Mouse (Mus musculus) gastrocnemius, adult 8-10 months (tissue): ENCODE measurements around the gene Vmn1r129. TPM values are rescaled to one million over a fixed set of nuclear protein-coding genes. Genes with fewer than 3 reads are reported as not detected.
"Not testable (repeated sequence)": the region's sequence is repeated elsewhere in the genome, so short reads cannot be mapped to it uniquely, and the experiment has no call there.

Experiments
- DNase-seq, 2 experiments: peaks; one replicate each; pipeline ENCODE4 v3.0.0; 2022; ENCODE audit warnings: low spot score in 2 of 2
- total RNA-seq, 4 experiments: library from RNA; stranded (reverse); gene quantifications; 2 replicates each; pipeline ENCODE4 v1.2.4; 2022

Vmn1r129 gene
- not detected for total RNA-seq

DNA sequence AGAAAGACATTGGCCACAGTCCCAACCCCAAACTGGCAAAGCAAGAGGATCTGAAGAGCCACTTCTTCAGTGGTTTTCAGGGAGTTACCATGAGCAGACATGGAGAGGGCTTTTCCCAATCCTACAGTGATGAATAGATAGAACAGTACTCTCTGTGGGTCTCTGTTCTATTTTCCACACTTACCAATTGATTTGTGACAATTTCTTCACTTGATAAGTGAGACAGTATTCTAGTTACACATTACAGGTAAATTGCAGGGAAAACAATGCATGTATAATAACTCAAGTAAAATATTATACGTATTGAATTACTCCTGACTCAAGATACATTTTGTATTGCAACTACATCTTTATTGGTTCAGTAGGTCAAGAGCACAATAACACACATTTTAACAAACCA lies at the start of gene Vmn1r129:
TSS of gene Vmn1r129 (minus strand) at position 101 of the 400 bp plus-strand sequence.
- not testable (repeated sequence) for DNase-seq

DNA sequence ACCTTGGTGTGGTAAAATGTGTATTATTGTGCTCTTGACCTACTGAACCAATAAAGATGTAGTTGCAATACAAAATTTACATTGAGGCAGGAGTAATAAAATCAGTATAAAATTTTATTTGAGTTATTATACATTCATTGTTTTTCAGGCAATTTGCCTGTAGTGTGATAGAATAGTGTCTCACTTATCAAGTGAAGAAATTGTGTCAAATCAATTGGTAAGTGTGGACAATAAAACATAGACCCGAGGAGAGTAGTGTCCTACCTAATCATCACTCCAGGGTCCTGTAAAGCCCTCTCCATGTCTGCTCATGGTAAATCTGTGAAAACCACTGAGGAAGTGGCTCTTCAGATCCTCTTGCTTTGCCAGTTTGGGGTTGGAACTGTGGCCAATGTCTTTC lies 12.0 kb downstream of the Vmn1r129 start, which contains the start of gene Vmn1r128:
TSS of gene Vmn1r128 (plus strand) at position 301 of the 400 bp plus-strand sequence.
- DNase-seq, result not testable (repeated sequence)

DNA sequence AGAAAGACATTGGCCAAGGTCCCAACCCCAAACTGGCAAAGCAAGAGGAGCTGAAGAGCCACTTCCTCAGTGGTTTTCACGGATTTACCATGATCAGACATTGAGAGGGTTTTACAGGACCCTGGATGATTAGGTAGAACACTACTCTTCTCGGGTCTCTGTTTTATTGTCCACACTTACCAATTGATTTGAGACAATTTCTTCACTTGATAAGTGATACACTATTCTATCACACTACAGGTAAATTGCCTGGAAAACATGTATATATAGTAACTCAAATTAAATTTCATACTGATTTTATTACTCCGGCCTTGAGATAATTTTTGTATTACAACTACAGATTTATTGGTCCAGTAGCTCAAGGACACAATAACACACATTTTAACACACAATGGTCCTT lies 41.3 kb downstream of the Vmn1r129 start, which contains the start of gene Vmn1r127:
TSS of gene Vmn1r127 (minus strand) at position 101 of the 400 bp plus-strand sequence.
- not testable (repeated sequence) for DNase-seq

Other genes with a start within 250 kb of the Vmn1r129 start
- not detected for gene Vmn1r122, start 227.2 kb downstream of the Vmn1r129 start, total RNA-seq
- not detected for gene Vmn1r123, start 199.1 kb downstream of the Vmn1r129 start, total RNA-seq
- not detected for gene Gm5157, start 170.9 kb downstream of the Vmn1r129 start, total RNA-seq
- gene Vmn1r124, start 100.7 kb downstream of the Vmn1r129 start, total RNA-seq, result not detected
- not detected for gene Vmn1r125, start 89.1 kb downstream of the Vmn1r129 start, total RNA-seq
- not detected for gene Vmn1r126, start 59.8 kb downstream of the Vmn1r129 start, total RNA-seq
- gene Vmn1r127, start 41.4 kb downstream of the Vmn1r129 start, total RNA-seq, result not detected
- not detected for gene Vmn1r128, start 11.9 kb downstream of the Vmn1r129 start, total RNA-seq
- gene Gm6882, start 71.5 kb upstream of the Vmn1r129 start, total RNA-seq, result not detected
- gene Vmn1r130, start 150.5 kb upstream of the Vmn1r129 start, total RNA-seq, result not detected
- not detected for gene Vmn1r131, start 184.8 kb upstream of the Vmn1r129 start, total RNA-seq